Mouse (Mus musculus): ENCODE measurements around the gene Ly6g5b.
A peak's percentile ranks its signal among the peaks of the same experiment; 100 is the strongest.

GRCm38 (mm10) chr17:35134801-35135590 lies 19.8 kb upstream of the Ly6g5b start, which contains the start of gene Bag6:
- peak; percentile 12; the same call in 1 of the 2 replicates for TF ChIP-seq CTCF (IDR thresholded peaks at IDR 0.05)
- peak; percentile 65 for TF ChIP-seq POLR2A (IDR thresholded peaks at IDR 0.05; ENCODE audit: insufficient read depth, low read depth, low read length)
- peak; percentile 66 for TF ChIP-seq EP300 (IDR thresholded peaks at IDR 0.05; ENCODE audit: insufficient read depth, low read depth, low read length)

Data from heart, adult 2 months (tissue).